Mouse (Mus musculus) CH12.LX (cell line): ENCODE results near the gene Slc25a23. TPM values are rescaled to one million over a fixed set of nuclear protein-coding genes. Genes with fewer than 3 reads are reported as not detected.

ENCODE experiments used
- DNase-seq: peaks from one replicate; pipeline ENCODE4 v3.0.0-alpha.2; 2013; ENCODE audit errors: extremely low read depth
- H3K27ac ChIP-seq: 2 replicates; pipeline ENCODE4 v1.5.1; 2012; ENCODE audit warnings: low read depth, mild to moderate bottlenecking, control low read depth, moderate library complexity; ENCODE audit not compliant: insufficient read depth
- H3K27me3 ChIP-seq: replicated peaks from 2 replicates; pipeline ENCODE3; 2012; ENCODE audit warnings: inconsistent platforms
- H3K36me3 ChIP-seq, 2 experiments: replicated peaks in 1 of 2; 2 replicates each; pipeline versions ENCODE3 to v1.6.1; 2012; ENCODE audit warnings: inconsistent platforms in 1 of 2, low read length in 1 of 2, mild to moderate bottlenecking in 1 of 2, mixed read lengths in 1 of 2, moderate library complexity in 1 of 2; ENCODE audit not compliant: control insufficient read depth in 1 of 2, insufficient read depth in 1 of 2
- H3K4me1 ChIP-seq, 2 experiments: 2 replicates each; pipeline ENCODE4 v1.6.1; 2012; ENCODE audit warnings: inconsistent platforms in 1 of 2, moderate library complexity in 1 of 2; ENCODE audit not compliant: insufficient read depth in 2 of 2, control insufficient read depth in 1 of 2
- H3K4me2 ChIP-seq: 2 replicates; pipeline ENCODE4 v1.6.1; 2012; ENCODE audit warnings: low read depth, mild to moderate bottlenecking, control low read depth; ENCODE audit not compliant: poor library complexity, insufficient read depth, severe bottlenecking
- H3K4me3 ChIP-seq, 3 experiments: fragments of 150-350 bp in 1 of 3; sonication (generic) in 1 of 3; replicated peaks in 1 of 3; 2 replicates each; pipeline versions ENCODE3 to v1.5.1; 2011 to 2012; ENCODE audit warnings: low read depth in 2 of 3, low read length in 2 of 3, mild to moderate bottlenecking in 2 of 3, moderate library complexity in 2 of 3, control low read depth in 1 of 3, improper control_type of control experiment in 1 of 3, inconsistent platforms in 1 of 3, mixed read lengths in 1 of 3; ENCODE audit not compliant: poor library complexity in 1 of 3
- H3K79me2 ChIP-seq: replicated peaks from 2 replicates; pipeline ENCODE4 v1.6.1; 2012; ENCODE audit warnings: mild to moderate bottlenecking, moderate library complexity; ENCODE audit not compliant: control insufficient read depth, poor library complexity, insufficient read depth, severe bottlenecking; ENCODE audit errors: extremely low read depth
- H3K9ac ChIP-seq: 2 replicates; pipeline ENCODE4 v1.6.1; 2012; ENCODE audit warnings: low read depth, mild to moderate bottlenecking, control low read depth, moderate library complexity; ENCODE audit not compliant: insufficient read depth
- H3K9me3 ChIP-seq: replicated peaks from 2 replicates; pipeline ENCODE3; 2012; ENCODE audit warnings: low read length, inconsistent platforms, mixed read lengths
- CHD1 ChIP-seq: IDR thresholded peaks from 2 replicates; pipeline ENCODE4 v1.6.1; 2012; ENCODE audit warnings: low read depth, low read length, improper control_type of control experiment, inconsistent platforms
- ELF1 ChIP-seq: IDR thresholded peaks from 2 replicates; pipeline ENCODE4 v1.6.1; 2014; ENCODE audit warnings: low read depth, mild to moderate bottlenecking, inconsistent platforms, low read length, improper control_type of control experiment
- ETS1 ChIP-seq: conservative IDR thresholded peaks from 2 replicates; pipeline ENCODE4 v1.6.1; 2012; ENCODE audit warnings: low read depth, mild to moderate bottlenecking, inconsistent platforms, low read length, improper control_type of control experiment, moderate library complexity
- GABPA ChIP-seq: IDR thresholded peaks from 2 replicates; pipeline ENCODE4 v1.6.1; 2012; ENCODE audit warnings: low read depth, low read length, improper control_type of control experiment, inconsistent platforms; ENCODE audit not compliant: insufficient replicate concordance
- HCFC1 ChIP-seq: IDR thresholded peaks from 2 replicates; pipeline ENCODE4 v1.6.1; 2012; ENCODE audit warnings: low read depth, mild to moderate bottlenecking, inconsistent platforms, low read length, improper control_type of control experiment
- IRF4 ChIP-seq: IDR thresholded peaks from 2 replicates; pipeline ENCODE4 v1.6.1; 2014; ENCODE audit warnings: low read depth, mild to moderate bottlenecking, inconsistent platforms, low read length, improper control_type of control experiment
- JUN ChIP-seq: IDR thresholded peaks from 2 replicates; pipeline ENCODE4 v1.6.1; 2011; ENCODE audit warnings: low read depth, mild to moderate bottlenecking, low read length, improper control_type of control experiment, moderate library complexity; ENCODE audit not compliant: insufficient read depth
- MAFK ChIP-seq: IDR thresholded peaks from 2 replicates; pipeline ENCODE4 v1.6.1; 2011; ENCODE audit warnings: low read length, improper control_type of control experiment; ENCODE audit not compliant: insufficient replicate concordance
- MAX ChIP-seq: IDR thresholded peaks from 2 replicates; pipeline ENCODE4 v1.6.1; 2011; ENCODE audit warnings: low read length, improper control_type of control experiment
- MEF2A ChIP-seq: IDR thresholded peaks from 2 replicates; pipeline ENCODE4 v1.6.1; 2014; ENCODE audit warnings: low read depth, mild to moderate bottlenecking, inconsistent platforms, low read length, improper control_type of control experiment, borderline replicate concordance
- MXI1 ChIP-seq: IDR thresholded peaks from 2 replicates; pipeline ENCODE4 v1.6.1; 2011; ENCODE audit warnings: mild to moderate bottlenecking, low read depth, low read length, improper control_type of control experiment
- NELFE ChIP-seq: IDR thresholded peaks from 2 replicates; pipeline ENCODE4 v1.6.1; 2011; ENCODE audit warnings: low read depth, low read length, improper control_type of control experiment
- NRF1 ChIP-seq: IDR thresholded peaks from 2 replicates; pipeline ENCODE4 v1.6.1; 2014; ENCODE audit warnings: low read depth, mild to moderate bottlenecking, inconsistent platforms, low read length, improper control_type of control experiment, moderate library complexity
- PAX5 ChIP-seq: IDR thresholded peaks from 2 replicates; pipeline ENCODE4 v1.6.1; 2012; ENCODE audit warnings: low read length, inconsistent platforms, mixed read lengths
- RCOR1 ChIP-seq: conservative IDR thresholded peaks from 2 replicates; pipeline ENCODE4 v1.6.1; 2012; ENCODE audit warnings: low read depth, mild to moderate bottlenecking, inconsistent platforms, low read length, improper control_type of control experiment
- SIN3A ChIP-seq: IDR thresholded peaks from 2 replicates; pipeline ENCODE4 v1.6.1; 2012; ENCODE audit warnings: low read length, improper control_type of control experiment, inconsistent platforms
- TBP ChIP-seq: conservative IDR thresholded peaks from 2 replicates; pipeline ENCODE4 v1.6.1; 2011; ENCODE audit warnings: low read depth, low read length, improper control_type of control experiment
- TCF12 ChIP-seq: IDR thresholded peaks from 2 replicates; pipeline ENCODE4 v1.6.1; 2014; ENCODE audit warnings: low read depth, mild to moderate bottlenecking, inconsistent platforms, low read length, improper control_type of control experiment
- UBTF ChIP-seq: IDR thresholded peaks from 2 replicates; pipeline ENCODE4 v1.6.1; 2012; ENCODE audit warnings: low read depth, mild to moderate bottlenecking, inconsistent platforms, low read length, improper control_type of control experiment, moderate library complexity
- USF1 ChIP-seq: IDR thresholded peaks from 2 replicates; pipeline ENCODE4 v1.6.1; 2014; ENCODE audit warnings: low read depth, mild to moderate bottlenecking, inconsistent platforms, low read length, improper control_type of control experiment
- USF2 ChIP-seq: conservative IDR thresholded peaks from 2 replicates; pipeline ENCODE4 v1.6.1; 2011; ENCODE audit warnings: low read depth, low read length, improper control_type of control experiment
- ZC3H11A ChIP-seq: IDR thresholded peaks from 2 replicates; pipeline ENCODE4 v1.6.1; 2012; ENCODE audit warnings: low read depth, mild to moderate bottlenecking, inconsistent platforms, low read length, improper control_type of control experiment
- ZKSCAN1 ChIP-seq: IDR thresholded peaks from 2 replicates; pipeline ENCODE4 v1.6.1; 2012; ENCODE audit warnings: low read depth, inconsistent platforms, low read length, improper control_type of control experiment, borderline replicate concordance
- dilution Hi-C: fragments of 300-500 bp; cut with MboI; formaldehyde crosslinking; loops from 2 replicates; pipeline ENCODE4 v1.14.3; 2020; ENCODE audit warnings: low sequenced_read_pairs; ENCODE audit not compliant: extremely low pct_unique_long_range_greater_than_20kb, extremely low pct_ligation_motif_present
- in situ Hi-C: fragments of 300-500 bp; cut with MboI; formaldehyde crosslinking; loops from 3 replicates; pipeline ENCODE4 v1.14.3; 2019; ENCODE audit warnings: low sequenced_read_pairs, low pct_ligation_motif_present, low pct_unique_long_range_greater_than_20kb, mixed read lengths
- polyA plus RNA-seq: library from polyadenylated mRNA; unstranded; fragments of >175 nt; gene quantifications from 2 replicates; pipeline ENCODE4 v1.2.1, GENCODE M21; 2012; ENCODE audit warnings: low read depth; ENCODE audit not compliant: insufficient read length
- total RNA-seq, 2 experiments: library from RNA; depleted of rRNA; stranded (reverse); fragments of 300-350 nt in 1 of 2; fragments of >200 nt in 1 of 2; gene quantifications; 2 replicates each; pipeline ENCODE4 v1.2.3; 2012 to 2014

The Slc25a23 gene
- total and polyA plus RNA-seq, 3 experiments, result 2.2 to 13.8 (median 6.9) TPM

DNA sequence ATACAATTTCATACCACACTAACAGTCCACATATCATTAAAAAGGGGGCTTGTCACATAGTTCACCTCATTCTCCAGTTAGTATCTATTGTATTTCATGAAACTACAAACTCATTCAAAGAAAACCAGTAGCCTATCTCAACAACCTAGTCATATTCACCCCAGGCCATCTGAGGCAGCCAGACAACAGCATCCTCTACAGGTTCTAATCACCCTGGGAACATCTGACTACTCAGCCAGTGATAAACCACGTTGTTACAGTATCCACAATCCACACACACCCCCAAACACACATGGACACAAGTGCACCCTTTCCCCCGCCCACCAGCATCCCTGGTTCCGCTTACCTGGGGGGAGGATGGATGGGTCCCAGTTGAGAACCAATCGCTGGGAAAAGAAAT lies 32.2 kb downstream of the Slc25a23 start:
- H3K27me3 ChIP-seq, result no peaks in the 10 kb centered on the region
- in situ Hi-C loops, result no loop called here
- H3K9me3 ChIP-seq, result no peaks in the 10 kb centered on the region
- peaks cover 47% of the 10 kb centered on the region for H3K79me2 ChIP-seq
- H3K4me1 ChIP-seq, result peaks cover 5 to 25% of the 10 kb centered on the region in 2 experiments; a peak in 2 of 4 replicates
- dilution Hi-C loops, result no loop called here
- H3K36me3 ChIP-seq, result peaks cover 62 to 68% of the 10 kb centered on the region in 2 experiments
- H3K4me2 ChIP-seq, result no peak overlapping the region
- no peak overlapping the region for H3K9ac ChIP-seq
- DNase-seq, result no peak
- H3K4me3 ChIP-seq, result no peak overlapping the region
- H3K27ac ChIP-seq, result no peak overlapping the region
- TF ChIP-seq MAX (no peak), ELF1 (no peak), IRF4 (no peak), PAX5 (no peak), ZC3H11A (no peak), NRF1 (no peak), MXI1 (no peak), ZKSCAN1 (no peak), CHD1 (no peak), TCF12 (no peak), GABPA (no peak), RCOR1 (no peak), TBP (no peak), MEF2A (no peak), MAFK (no peak), UBTF (no peak), USF1 (no peak)

DNA sequence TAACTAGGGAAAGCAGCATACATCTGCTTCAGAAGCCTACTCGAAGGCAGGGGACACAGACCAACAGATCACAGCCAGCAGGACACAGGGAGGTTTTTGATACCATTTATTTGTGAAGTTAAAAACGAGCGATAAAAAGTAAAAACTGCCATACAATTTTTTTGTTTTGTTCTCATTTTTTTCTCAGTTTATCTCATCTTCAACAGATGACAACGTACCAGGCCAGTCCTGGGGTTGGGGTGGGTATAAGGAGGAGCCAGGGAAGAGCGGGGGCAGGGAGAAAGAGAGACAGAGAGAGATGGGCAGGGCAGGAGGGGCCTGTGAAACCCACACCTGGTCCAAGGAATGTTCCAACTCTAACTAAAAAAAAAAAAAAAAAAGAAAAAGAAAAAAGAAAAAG lies 38.7 kb downstream of the Slc25a23 start:
- no peaks in the 10 kb centered on the region for H3K27me3 ChIP-seq
- peaks cover 0 to 10% of the 10 kb centered on the region in 2 experiments; a peak in 2 of 4 replicates for H3K4me1 ChIP-seq
- in situ Hi-C loops (no loop called here), dilution Hi-C loops (no loop called here)
- H3K79me2 ChIP-seq, result no peaks in the 10 kb centered on the region
- TF ChIP-seq HCFC1 (no peak), SIN3A (no peak), NELFE (no peak), ETS1 (no peak), IRF4 (no peak), RCOR1 (no peak), USF2 (no peak), JUN (no peak)
- TF ChIP-seq, all 38 proteins: peak for 0
- H3K4me2 ChIP-seq, result no peak overlapping the region
- peaks cover 57 to 68% of the 10 kb centered on the region in 2 experiments for H3K36me3 ChIP-seq
- no peak for DNase-seq
- H3K9me3 ChIP-seq, result no peaks in the 10 kb centered on the region
- H3K27ac ChIP-seq, result no peak overlapping the region
- H3K4me3 ChIP-seq, result no peak overlapping the region
- H3K9ac ChIP-seq, result no peak overlapping the region
